Mouse (Mus musculus) G1E-ER4 (cell line): ENCODE measurements around the gene Tmem9b. TPM values are rescaled to one million over a fixed set of nuclear protein-coding genes. Genes with fewer than 3 reads are reported as not detected.

Source experiments
- GATA1 ChIP-seq: IDR thresholded peaks from one replicate; pipeline ENCODE4 v1.8.0; 2012; ENCODE audit warnings: low read length, inconsistent platforms
- polyA plus RNA-seq: library from polyadenylated mRNA; stranded (reverse); fragments of >175 nt; gene quantifications from 2 replicates; pipeline ENCODE4 v1.2.3, GENCODE M21; 2012

Tmem9b gene
- polyA plus RNA-seq, 1 experiment = 14.3 TPM

DNA sequence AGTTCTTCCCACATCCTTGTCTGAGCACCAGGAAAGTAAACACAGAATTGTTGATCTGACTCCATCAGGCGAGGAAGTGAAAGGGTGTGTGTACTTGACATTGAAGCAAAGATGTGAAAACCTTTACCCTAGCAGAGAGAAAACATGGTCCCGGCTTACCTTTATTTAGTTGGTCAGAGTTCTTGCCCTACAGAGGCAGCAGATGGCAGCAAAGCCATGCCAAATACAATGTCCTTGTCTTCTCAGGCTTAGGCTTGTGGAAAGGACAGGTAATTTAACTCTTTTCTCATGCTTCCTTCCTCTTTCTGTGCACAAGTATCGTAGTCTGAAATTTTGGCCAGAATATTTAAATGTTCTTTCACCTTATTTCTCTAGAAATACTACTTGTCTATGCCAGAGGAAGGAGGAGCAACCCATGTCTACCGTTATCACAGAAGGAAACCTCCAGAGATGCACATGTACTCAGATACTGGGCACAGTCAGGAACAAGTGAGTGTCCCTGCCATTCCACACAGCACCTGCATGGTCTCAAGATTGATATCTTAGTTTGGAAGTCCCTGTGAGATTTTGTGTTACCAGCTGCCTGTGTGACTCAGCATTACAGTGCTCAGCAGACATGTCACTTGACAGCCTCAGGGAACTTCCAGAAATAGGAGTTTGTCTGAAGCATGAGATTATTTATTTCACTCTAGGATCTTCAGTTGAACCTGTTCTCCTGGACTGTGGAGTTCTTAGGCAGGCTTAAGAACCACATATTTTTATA lies 45.5 kb downstream of the Tmem9b start:
- TF ChIP-seq GATA1 = no peak

- TF ChIP-seq GATA1 = no peak
Observed at GRCm38 (mm10) chr7:109704461-109704860, 48.2 kb downstream of the Tmem9b start.

GRCm38 (mm10) chr7:109704016-109704377 lies 48.7 kb downstream of the Tmem9b start:
- TF ChIP-seq GATA1 = no peak

DNA sequence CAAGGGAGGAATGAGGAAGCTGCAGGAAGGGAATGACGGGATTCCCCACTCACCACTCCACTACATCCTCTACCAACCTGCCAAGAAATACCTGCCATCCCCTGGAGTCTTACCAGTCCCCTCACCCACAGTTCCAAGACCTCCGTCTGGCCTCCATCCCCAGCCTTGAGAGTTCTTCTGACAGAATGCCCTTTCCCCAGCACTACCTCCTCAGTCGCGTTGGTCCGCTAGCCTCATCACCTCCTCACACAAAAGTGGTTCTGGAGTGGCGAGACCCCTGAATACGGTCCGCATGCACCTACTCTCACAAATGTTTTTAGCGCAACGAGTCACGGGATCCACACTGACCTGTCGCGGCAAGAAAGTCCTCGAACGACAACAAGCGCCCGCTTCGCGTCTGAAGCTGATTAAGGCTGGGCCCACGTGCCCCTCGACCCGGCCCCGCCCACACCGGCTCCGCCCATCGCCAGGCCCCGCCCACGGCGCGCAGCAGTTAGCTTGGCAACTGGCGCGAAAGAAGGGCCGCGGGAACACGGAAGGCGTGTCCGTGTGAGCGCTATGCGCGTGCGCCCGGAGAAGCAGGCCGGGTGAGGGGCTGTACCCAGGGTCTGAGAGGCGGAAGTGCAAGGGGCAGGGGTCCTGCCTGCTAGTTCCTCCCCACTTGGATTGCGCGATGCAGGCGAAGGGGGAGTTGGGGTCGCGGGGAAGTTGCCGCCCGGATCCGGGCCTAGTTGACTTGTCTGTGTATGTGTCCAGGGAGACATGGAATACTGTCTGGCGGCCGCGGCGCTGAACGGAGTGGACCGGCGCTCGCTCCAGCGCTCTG lies 49.3 kb downstream of the Tmem9b start, which contains the start of the genes St5 and Akip1:
TSS of gene St5 (minus strand) at position 416 of the 826 bp plus-strand sequence.
TSS of gene Akip1 (plus strand) at position 501 of the 826 bp plus-strand sequence.
- TF ChIP-seq GATA1 = no peak

DNA sequence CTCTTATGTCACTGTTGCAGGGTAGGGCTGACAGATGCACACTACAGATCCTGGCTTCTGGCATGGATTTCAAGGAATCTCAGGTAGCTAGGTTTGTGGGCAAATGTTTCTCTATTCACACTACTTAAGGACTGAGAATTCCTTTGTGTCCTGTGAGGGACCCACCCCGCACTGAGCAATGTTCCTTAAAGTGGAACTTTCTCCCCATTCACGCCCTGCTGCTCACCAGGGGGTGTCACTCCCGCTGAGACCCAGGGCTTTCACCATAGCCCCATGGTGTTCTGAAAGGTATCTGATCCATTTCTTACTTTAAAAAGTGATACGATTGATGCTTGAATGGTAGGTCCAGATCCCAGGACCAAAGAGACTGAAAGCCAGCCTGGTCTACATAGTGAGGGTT lies 50.0 kb downstream of the Tmem9b start:
- TF ChIP-seq GATA1 = no peak

GRCm38 (mm10) chr7:109700213-109700612 lies 52.5 kb downstream of the Tmem9b start:
- TF ChIP-seq GATA1 = no peak

DNA sequence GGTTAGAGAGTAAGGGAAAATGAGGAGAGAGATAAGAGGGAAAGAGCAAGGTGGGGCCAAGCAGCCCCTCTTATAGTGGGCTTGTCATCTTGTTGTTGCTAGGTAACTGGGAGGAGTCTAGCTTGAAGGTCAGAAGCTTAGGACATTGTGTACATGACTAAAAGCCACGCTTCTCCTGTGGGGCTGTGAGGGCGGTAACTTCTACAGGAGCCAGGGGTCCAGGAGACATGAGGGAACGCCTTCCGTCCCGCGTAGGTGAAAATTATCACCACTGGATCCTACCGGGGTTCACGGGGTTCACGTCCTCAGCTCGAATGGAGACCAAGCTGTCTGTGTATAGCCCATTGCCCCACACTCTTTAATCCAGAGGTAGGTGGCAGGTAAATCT lies 57.3 kb downstream of the Tmem9b start:
- TF ChIP-seq GATA1 = no peak

- TF ChIP-seq GATA1 = no peak
Observed at GRCm38 (mm10) chr7:109694576-109695338, 57.9 kb downstream of the Tmem9b start.

GRCm38 (mm10) chr7:109690961-109691360 lies 61.7 kb downstream of the Tmem9b start:
- TF ChIP-seq GATA1 = no peak

GRCm38 (mm10) chr7:109690101-109690500 lies 62.6 kb downstream of the Tmem9b start:
- TF ChIP-seq GATA1 = no peak

- TF ChIP-seq GATA1 = no peak
Observed at GRCm38 (mm10) chr7:109686585-109687128, 66.0 kb downstream of the Tmem9b start.

Other genes starting within 250 kb of the Tmem9b start
- gene Trim66, start 244.7 kb downstream of the Tmem9b start, polyA plus RNA-seq = 0.01 and 0.03 TPM in 2 replicates
- 7,480 and 9,948 TPM in 2 replicates for gene Rpl27a, start 233.7 kb downstream of the Tmem9b start, polyA plus RNA-seq
- gene St5, start 49.3 kb downstream of the Tmem9b start, polyA plus RNA-seq = 0.16 and 0.18 TPM in 2 replicates
- 20.7 and 29.3 TPM in 2 replicates for gene Akip1, start 49.2 kb downstream of the Tmem9b start, polyA plus RNA-seq
- gene BC051019, start 29.0 kb downstream of the Tmem9b start, polyA plus RNA-seq = not detected in 2 replicates
- 0.12 TPM in 1 of 2 replicates, not detected in the other for gene Ascl3, start 21.1 kb downstream of the Tmem9b start, polyA plus RNA-seq
- 0.04 and 0.35 TPM in 2 replicates for gene Nrip3, start 29.1 kb upstream of the Tmem9b start, polyA plus RNA-seq
- gene Scube2, start 112.8 kb upstream of the Tmem9b start, polyA plus RNA-seq = 0.05 and 0.08 TPM in 2 replicates
- 8.8 and 9.2 TPM in 2 replicates for gene Dennd5a, start 207.6 kb upstream of the Tmem9b start, polyA plus RNA-seq
- 27.8 and 44.0 TPM in 2 replicates for gene Tmem41b, start 234.1 kb upstream of the Tmem9b start, polyA plus RNA-seq